Mouse (Mus musculus) kidney, postnatal 0 days (tissue): ENCODE measurements around the gene Slc6a19. TPM values are rescaled to one million over a fixed set of nuclear protein-coding genes. Genes with fewer than 3 reads are reported as not detected.

Experiments used
- ATAC-seq: fragments of 200-750 bp; cut with Nextera tagmentation; replicated peaks from 2 replicates; pipeline ENCODE4 v1.8.0; 2017; ENCODE audit warnings: low read depth, moderate number of reproducible peaks, moderate TSS enrichment, moderate library complexity; ENCODE audit not compliant: low FRiP score
- DNase-seq: peaks from one replicate; pipeline ENCODE4 v3.0.0-alpha.2; 2016; ENCODE audit warnings: low spot score
- H3K27ac ChIP-seq: fragments of 300-500 bp; sonication (generic); 2 replicates; pipeline ENCODE4 v1.5.1; 2014; ENCODE audit warnings: mild to moderate bottlenecking
- H3K27me3 ChIP-seq: fragments of 300-500 bp; sonication (generic); 2 replicates; pipeline ENCODE4 v1.6.1; 2014; ENCODE audit warnings: low read length, mixed read lengths; ENCODE audit not compliant: insufficient read depth
- H3K36me3 ChIP-seq: fragments of 300-500 bp; sonication (generic); 2 replicates; pipeline ENCODE4 v1.6.1; 2014; ENCODE audit warnings: low read length, mixed read lengths; ENCODE audit not compliant: insufficient read depth
- H3K4me1 ChIP-seq: fragments of 300-500 bp; sonication (generic); replicated peaks from 2 replicates; pipeline ENCODE4 v1.6.1; 2014; ENCODE audit warnings: antibody characterized with exemption, low read length, mixed read lengths; ENCODE audit not compliant: insufficient read depth
- H3K4me2 ChIP-seq: fragments of 300-500 bp; sonication (generic); 2 replicates; pipeline ENCODE4 v1.6.1; 2014; ENCODE audit warnings: mild to moderate bottlenecking, low read length, moderate library complexity, mixed read lengths
- H3K4me3 ChIP-seq: fragments of 300-500 bp; sonication (generic); replicated peaks from 2 replicates; pipeline ENCODE4 v1.5.1; 2014; ENCODE audit warnings: low read depth, low read length
- H3K9ac ChIP-seq: fragments of 300-500 bp; sonication (generic); 2 replicates; pipeline ENCODE4 v1.6.1; 2014; ENCODE audit warnings: low read depth, low read length
- H3K9me3 ChIP-seq: fragments of 300-500 bp; sonication (generic); replicated peaks from 2 replicates; pipeline ENCODE4 v1.6.1; 2016; ENCODE audit warnings: low read length, inconsistent platforms, mixed read lengths
- CTCF ChIP-seq: IDR thresholded peaks from 2 replicates; pipeline ENCODE4 v1.5.1; 2016; ENCODE audit warnings: antibody characterized with exemption, low read depth, mild to moderate bottlenecking, moderate library complexity
- WGBS: fragments of 180-500 bp; shearing (Covaris S2); extraction: QIAGEN DNeasy Blood & Tissue Kit; methylation state at CpG from one replicate; pipeline ENCODE4 v1.1.7; 2014; 5-methylcytosine and 5-hydroxymethylcytosine counted together
- polyA plus RNA-seq: library from polyadenylated mRNA; unstranded; fragments of >200 nt; fragmentation: Nextera tagmentation; extraction: Ambion mirVana; gene quantifications from 2 replicates; pipeline ENCODE4 v1.2.1, GENCODE M21; 2015

Slc6a19 gene
- polyA plus RNA-seq, 1 experiment from 2014 or later: 5.9 TPM

- no peak overlapping the region for H3K9ac ChIP-seq
- H3K4me3 ChIP-seq: no peak overlapping the region
- H3K36me3 ChIP-seq: no peaks in the 10 kb centered on the region
- 0 out of 2 replicates have a peak, but pooled peaks cover 5% of the 10 kb centered on the region for H3K4me1 ChIP-seq
- H3K4me2 ChIP-seq: no peak overlapping the region
- peak; percentile 95 for DNase-seq
- ATAC-seq: peak; percentile 98
- peak; percentile 99 for TF ChIP-seq CTCF
- H3K27me3 ChIP-seq: no peaks in the 10 kb centered on the region
- 14% methylated on average over 10 of the region's 10 CpGs for WGBS
- H3K27ac ChIP-seq: peak overlapping the region; percentile 77
- no peaks in the 10 kb centered on the region for H3K9me3 ChIP-seq
These were observed 12.3 kb downstream of the Slc6a19 start for GRCm38 (mm10) chr13:73692249-73692868.

DNA sequence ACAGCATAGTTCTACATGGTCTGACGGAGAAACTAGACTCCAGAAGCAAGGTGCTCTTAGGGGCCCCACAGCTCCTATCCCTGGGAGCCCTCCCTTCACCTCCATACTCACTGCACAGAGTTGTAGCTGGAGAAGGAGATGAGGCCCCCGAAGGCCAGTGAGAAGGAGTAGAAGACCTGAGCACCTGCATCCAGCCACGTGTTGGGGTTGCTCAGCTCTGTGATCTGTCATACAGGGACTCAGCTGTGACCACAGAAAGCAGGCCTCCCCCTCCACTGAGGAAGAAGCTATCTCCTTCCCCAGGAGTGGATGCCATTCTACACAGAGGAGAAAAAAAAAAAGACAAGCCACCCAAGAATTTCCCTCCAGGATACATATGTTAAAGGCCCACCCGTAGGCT, 15.7 kb downstream of the Slc6a19 start:
- no peak overlapping the region for H3K9ac ChIP-seq
- no peak overlapping the region for H3K4me3 ChIP-seq
- TF ChIP-seq CTCF: no peak
- no peaks in the 10 kb centered on the region for H3K9me3 ChIP-seq
- 74% methylated on average over 4 of the region's 4 CpGs for WGBS
- H3K27me3 ChIP-seq: no peaks in the 10 kb centered on the region
- no peak overlapping the region for H3K27ac ChIP-seq
- H3K36me3 ChIP-seq: no peaks in the 10 kb centered on the region
- DNase-seq (no peak), ATAC-seq (no peak)
- 0 out of 2 replicates have a peak, but pooled peaks cover 5% of the 10 kb centered on the region for H3K4me1 ChIP-seq
- no peak overlapping the region for H3K4me2 ChIP-seq

- Histone ChIP-seq H3K4me3 (no peak overlapping the region), H3K27ac (no peak overlapping the region), H3K4me2 (no peak overlapping the region), H3K9ac (no peak overlapping the region), H3K36me3 (no peaks in the 10 kb centered on the region), H3K4me1 (0 out of 2 replicates have a peak, but pooled peaks cover 5% of the 10 kb centered on the region), H3K9me3 (no peaks in the 10 kb centered on the region), H3K27me3 (no peaks in the 10 kb centered on the region)
- no peak for TF ChIP-seq CTCF
- no peak for DNase-seq
- no peak for ATAC-seq
- 37% methylated on average over 3 of the region's 3 CpGs for WGBS
These were observed 17.1 kb downstream of the Slc6a19 start for GRCm38 (mm10) chr13:73687601-73688000.

- ATAC-seq (no peak), DNase-seq (no peak)
- H3K4me2 ChIP-seq: no peak overlapping the region
- H3K9ac ChIP-seq: no peak overlapping the region
- H3K27ac ChIP-seq: no peak overlapping the region
- TF ChIP-seq CTCF: no peak
- H3K4me1 ChIP-seq: no peaks in the 10 kb centered on the region
- no peak overlapping the region for H3K4me3 ChIP-seq
- no peaks in the 10 kb centered on the region for H3K27me3 ChIP-seq
- H3K36me3 ChIP-seq: no peaks in the 10 kb centered on the region
- 75% methylated on average over 6 of the region's 6 CpGs for WGBS
- no peaks in the 10 kb centered on the region for H3K9me3 ChIP-seq
These were observed 19.2 kb downstream of the Slc6a19 start for GRCm38 (mm10) chr13:73685502-73685901.

GRCm38 (mm10) chr13:73684412-73684811, 20.3 kb downstream of the Slc6a19 start:
- Histone ChIP-seq H3K9ac (no peak overlapping the region), H3K4me3 (no peak overlapping the region), H3K4me1 (no peaks in the 10 kb centered on the region), H3K4me2 (no peak overlapping the region), H3K27ac (no peak overlapping the region), H3K9me3 (no peaks in the 10 kb centered on the region), H3K36me3 (no peaks in the 10 kb centered on the region), H3K27me3 (no peaks in the 10 kb centered on the region)
- ATAC-seq (no peak), DNase-seq (no peak)
- WGBS: 66% methylated on average over 1 of the region's 1 CpGs
- no peak for TF ChIP-seq CTCF

- WGBS: 86% methylated on average over 11 of the region's 11 CpGs
- no peak for ATAC-seq
- Histone ChIP-seq H3K9ac (no peak overlapping the region), H3K27ac (no peak overlapping the region), H3K36me3 (no peaks in the 10 kb centered on the region), H3K27me3 (no peaks in the 10 kb centered on the region), H3K4me2 (no peak overlapping the region), H3K4me3 (no peak overlapping the region), H3K4me1 (no peaks in the 10 kb centered on the region), H3K9me3 (no peaks in the 10 kb centered on the region)
- no peak for TF ChIP-seq CTCF
- no peak for DNase-seq
These were observed 21.0 kb downstream of the Slc6a19 start for GRCm38 (mm10) chr13:73683682-73684081.

DNA sequence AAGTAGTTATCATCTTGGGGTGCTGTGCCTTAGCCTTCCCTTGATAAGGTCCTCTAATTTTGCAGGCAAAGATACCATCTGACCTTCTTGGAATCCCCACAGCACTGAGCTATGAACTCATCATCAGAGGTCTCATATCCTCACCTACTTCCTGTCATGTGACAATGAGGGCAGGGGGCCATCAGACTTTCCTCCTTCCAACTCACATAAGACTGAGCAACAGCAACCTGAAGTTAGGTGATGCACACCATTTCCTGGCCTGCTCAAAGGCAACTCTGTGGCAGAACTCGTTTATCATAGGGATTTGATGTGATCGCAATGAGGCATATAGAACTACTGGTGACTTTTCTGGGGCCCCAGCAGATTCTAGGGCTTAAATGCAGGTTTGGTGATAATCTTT, 22.4 kb downstream of the Slc6a19 start:
- Histone ChIP-seq H3K9me3 (no peaks in the 10 kb centered on the region), H3K36me3 (no peaks in the 10 kb centered on the region), H3K27me3 (no peaks in the 10 kb centered on the region), H3K4me3 (no peak overlapping the region), H3K4me2 (no peak overlapping the region), H3K9ac (no peak overlapping the region), H3K27ac (no peak overlapping the region), H3K4me1 (peaks cover 3% of the 10 kb centered on the region; the same call in 1 of the 2 replicates)
- no peak for DNase-seq
- TF ChIP-seq CTCF: no peak
- 92% methylated on average over 2 of the region's 2 CpGs for WGBS
- no peak for ATAC-seq
